Mouse (Mus musculus): ENCODE data around the gene Gm42688. TPM values are rescaled to one million over a fixed set of nuclear protein-coding genes. Genes with fewer than 3 reads are reported as not detected.
"Not testable (repeated sequence)": the region's sequence is repeated elsewhere in the genome, so short reads cannot be mapped to it uniquely, and the experiment has no call there.

Gm42688 gene
- polyA plus RNA-seq, 1 experiment from 2014 or later = 1.9 TPM

- Histone ChIP-seq H3K36me3 (replicated peaks) (peaks cover 17% of the 10 kb centered on the region), H3K4me1 (peaks cover 77% of the 10 kb centered on the region), H3K9me3 (no peaks in the 10 kb centered on the region), H3K4me3 (peak overlapping the region; percentile 51), H3K27ac (peak overlapping the region; percentile 80), H3K27me3 (ENCODE audit: poor library complexity, severe bottlenecking) (peaks cover 26% of the 10 kb centered on the region)
- WGBS = 22% methylated on average over 4 of the region's 4 CpGs
- DNase-seq (ENCODE audit: extremely low spot score, low spot score) = no peak
Observed at GRCm38 (mm10) chr6:83141636-83142035, 40.2 kb downstream of the Gm42688 start.

GRCm38 (mm10) chr6:83142211-83142731 lies 40.9 kb downstream of the Gm42688 start:
- H3K4me1 ChIP-seq = peaks cover 77% of the 10 kb centered on the region
- WGBS = 1% methylated on average over 41 of the region's 41 CpGs
- no peaks in the 10 kb centered on the region for H3K9me3 ChIP-seq
- H3K27ac ChIP-seq = peak overlapping the region; percentile 80
- DNase-seq (ENCODE audit: extremely low spot score, low spot score) = no peak
- H3K4me3 ChIP-seq = peak overlapping the region; percentile 51
- H3K27me3 ChIP-seq (ENCODE audit: poor library complexity, severe bottlenecking) = peaks cover 26% of the 10 kb centered on the region
- peaks cover 23% of the 10 kb centered on the region for H3K36me3 ChIP-seq (replicated peaks)

GRCm38 (mm10) chr6:83142886-83143285 lies 41.5 kb downstream of the Gm42688 start:
- H3K27me3 ChIP-seq (ENCODE audit: poor library complexity, severe bottlenecking) = peaks cover 26% of the 10 kb centered on the region
- H3K4me1 ChIP-seq = peaks cover 73% of the 10 kb centered on the region
- H3K9me3 ChIP-seq = no peaks in the 10 kb centered on the region
- H3K4me3 ChIP-seq = 0 out of 2 replicates have a peak overlapping the region, but pooled peaks have one; percentile 51
- 52% methylated on average over 11 of the region's 11 CpGs for WGBS
- H3K27ac ChIP-seq = peak overlapping the region; percentile 80
- peaks cover 29% of the 10 kb centered on the region for H3K36me3 ChIP-seq (replicated peaks)
- DNase-seq (ENCODE audit: extremely low spot score, low spot score) = no peak

DNA sequence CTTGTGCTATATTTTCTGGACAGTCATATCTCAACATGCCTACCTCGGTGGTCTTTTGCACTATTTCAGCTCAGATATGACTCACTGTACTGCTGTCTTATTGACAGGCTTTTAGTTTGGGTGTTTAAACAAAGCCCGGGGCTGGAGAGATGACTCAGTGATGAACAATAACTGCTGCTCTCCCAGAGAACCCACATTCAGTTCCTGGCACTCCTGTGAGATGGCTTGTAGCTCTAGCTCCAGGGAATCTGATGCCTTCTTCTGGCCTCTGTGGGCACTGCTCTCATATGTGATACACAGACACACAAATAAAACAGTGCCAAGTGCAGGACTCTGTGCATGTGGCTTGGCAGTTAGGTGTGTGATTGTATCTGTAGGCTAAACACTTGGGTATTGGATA lies 43.8 kb downstream of the Gm42688 start:
- no peak for DNase-seq (ENCODE audit: extremely low spot score, low spot score)
- Histone ChIP-seq H3K27me3 (ENCODE audit: poor library complexity, severe bottlenecking) (peaks cover 26% of the 10 kb centered on the region), H3K4me1 (peaks cover 50% of the 10 kb centered on the region), H3K27ac (no peak overlapping the region), H3K4me3 (no peak overlapping the region), H3K9me3 (no peaks in the 10 kb centered on the region), H3K36me3 (replicated peaks) (peaks cover 44% of the 10 kb centered on the region)
- 86% methylated on average over 2 of the region's 2 CpGs for WGBS

DNA sequence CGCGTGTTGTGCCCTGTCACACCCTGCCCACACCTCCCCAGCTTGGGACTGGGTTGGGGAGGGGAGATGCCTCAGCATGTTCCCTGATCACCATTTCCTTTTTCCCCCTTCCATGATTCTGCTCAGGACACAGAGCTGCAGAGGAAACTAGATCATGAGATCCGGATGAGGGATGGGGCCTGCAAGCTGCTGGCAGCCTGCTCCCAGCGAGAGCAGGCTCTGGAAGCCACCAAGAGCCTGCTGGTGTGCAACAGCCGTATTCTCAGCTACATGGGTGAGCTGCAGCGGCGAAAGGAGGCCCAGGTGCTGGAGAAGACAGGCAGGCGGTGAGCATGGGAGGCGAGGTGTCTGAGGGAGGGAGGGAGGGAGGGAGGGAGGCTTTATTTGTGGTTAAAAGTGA lies 44.4 kb downstream of the Gm42688 start:
- DNase-seq (ENCODE audit: extremely low spot score, low spot score) = no peak
- Histone ChIP-seq H3K36me3 (replicated peaks) (peaks cover 50% of the 10 kb centered on the region), H3K27me3 (ENCODE audit: poor library complexity, severe bottlenecking) (peaks cover 24% of the 10 kb centered on the region), H3K27ac (peak overlapping the region; percentile 44; the same call in 1 of the 2 replicates), H3K4me3 (no peak overlapping the region), H3K9me3 (no peaks in the 10 kb centered on the region), H3K4me1 (peaks cover 51% of the 10 kb centered on the region)
- WGBS = 74% methylated on average over 9 of the region's 9 CpGs

- Histone ChIP-seq H3K27me3 (ENCODE audit: poor library complexity, severe bottlenecking) (peaks cover 9% of the 10 kb centered on the region), H3K9me3 (no peaks in the 10 kb centered on the region), H3K36me3 (replicated peaks) (peaks cover 64% of the 10 kb centered on the region), H3K27ac (0 out of 2 replicates have a peak overlapping the region, but pooled peaks have one; percentile 11), H3K4me1 (peaks cover 51% of the 10 kb centered on the region), H3K4me3 (no peak overlapping the region)
- no peak for DNase-seq (ENCODE audit: extremely low spot score, low spot score)
- 66% methylated on average over 7 of the region's 7 CpGs for whole genome bisulfite sequencing
Observed at GRCm38 (mm10) chr6:83147280-83147679, 45.9 kb downstream of the Gm42688 start.

DNA sequence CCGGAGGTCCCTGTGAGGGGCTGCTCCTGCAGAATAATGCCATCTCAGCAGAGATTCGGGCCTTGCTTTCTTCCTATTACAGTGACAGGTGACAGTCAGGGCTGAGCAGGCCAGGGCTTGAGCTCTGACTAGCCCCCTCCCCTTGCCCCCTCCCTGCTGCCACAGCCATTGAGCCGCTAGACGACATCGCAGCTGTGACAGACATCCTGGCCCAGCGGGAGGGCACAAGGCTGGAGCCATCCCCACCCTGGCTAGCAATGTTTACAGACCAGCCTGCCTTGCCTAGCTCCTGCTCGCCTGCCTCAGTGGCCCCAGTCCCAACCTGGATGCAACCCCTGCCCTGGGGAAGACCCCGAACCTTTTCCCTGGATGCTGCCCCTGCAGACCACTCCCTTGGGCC lies 50.3 kb downstream of the Gm42688 start:
- H3K36me3 ChIP-seq (replicated peaks) = peaks cover 77% of the 10 kb centered on the region
- H3K27me3 ChIP-seq (ENCODE audit: poor library complexity, severe bottlenecking) = peaks cover 9% of the 10 kb centered on the region; the same call in 1 of the 2 replicates
- 31% methylated on average over 8 of the region's 8 CpGs for WGBS
- no peak overlapping the region for H3K4me3 ChIP-seq
- no peaks in the 10 kb centered on the region for H3K9me3 ChIP-seq
- no peak for DNase-seq (ENCODE audit: extremely low spot score, low spot score)
- peaks cover 54% of the 10 kb centered on the region for H3K4me1 ChIP-seq
- H3K27ac ChIP-seq = no peak overlapping the region

GRCm38 (mm10) chr6:83153038-83153437 lies 51.6 kb downstream of the Gm42688 start:
- 88% methylated on average over 12 of the region's 12 CpGs for WGBS
- Histone ChIP-seq H3K9me3 (no peaks in the 10 kb centered on the region), H3K4me3 (no peak overlapping the region), H3K27me3 (ENCODE audit: poor library complexity, severe bottlenecking) (peaks cover 9% of the 10 kb centered on the region; the same call in 1 of the 2 replicates), H3K27ac (no peak overlapping the region), H3K36me3 (replicated peaks) (peaks cover 63% of the 10 kb centered on the region), H3K4me1 (peaks cover 47% of the 10 kb centered on the region)
- DNase-seq (ENCODE audit: extremely low spot score, low spot score) = no peak

DNA sequence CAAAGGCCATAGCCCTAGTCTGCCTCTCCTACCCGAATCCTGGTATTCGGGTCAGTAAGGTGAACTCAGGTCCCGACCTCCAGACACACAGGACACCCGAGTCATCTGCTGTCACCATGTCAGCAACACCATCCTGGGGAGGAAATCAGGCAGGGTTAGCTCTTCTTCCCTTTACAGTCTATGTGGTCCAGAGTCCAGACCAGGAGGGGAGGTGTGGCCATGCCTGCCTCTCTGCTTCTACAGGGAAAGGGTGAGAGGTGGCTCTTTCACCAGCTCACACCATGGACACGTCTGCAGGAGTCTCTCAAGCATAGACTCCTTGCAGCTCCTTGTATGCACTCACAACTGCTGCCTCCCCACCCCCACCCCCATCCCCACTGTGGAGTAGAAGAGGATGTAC lies 52.1 kb downstream of the Gm42688 start:
- Histone ChIP-seq H3K27ac (no peak overlapping the region), H3K36me3 (replicated peaks) (peaks cover 59% of the 10 kb centered on the region), H3K4me3 (no peak overlapping the region), H3K4me1 (peaks cover 47% of the 10 kb centered on the region), H3K27me3 (ENCODE audit: poor library complexity, severe bottlenecking) (peaks cover 9% of the 10 kb centered on the region; the same call in 1 of the 2 replicates), H3K9me3 (no peaks in the 10 kb centered on the region)
- DNase-seq (ENCODE audit: extremely low spot score, low spot score) = no peak
- 79% methylated on average over 5 of the region's 5 CpGs for WGBS

GRCm38 (mm10) chr6:83155552-83156238 lies 54.3 kb downstream of the Gm42688 start:
- DNase-seq (ENCODE audit: extremely low spot score, low spot score) = no peak
- H3K27me3 ChIP-seq (ENCODE audit: poor library complexity, severe bottlenecking) = peaks cover 20% of the 10 kb centered on the region
- H3K4me1 ChIP-seq = peaks cover 44% of the 10 kb centered on the region
- H3K4me3 ChIP-seq = peak overlapping the region; percentile 68
- peaks cover 37% of the 10 kb centered on the region for H3K36me3 ChIP-seq (replicated peaks)
- peak overlapping the region; percentile 83 for H3K27ac ChIP-seq
- 9% methylated on average over 23 of the region's 23 CpGs for WGBS
- no peaks in the 10 kb centered on the region for H3K9me3 ChIP-seq

DNA sequence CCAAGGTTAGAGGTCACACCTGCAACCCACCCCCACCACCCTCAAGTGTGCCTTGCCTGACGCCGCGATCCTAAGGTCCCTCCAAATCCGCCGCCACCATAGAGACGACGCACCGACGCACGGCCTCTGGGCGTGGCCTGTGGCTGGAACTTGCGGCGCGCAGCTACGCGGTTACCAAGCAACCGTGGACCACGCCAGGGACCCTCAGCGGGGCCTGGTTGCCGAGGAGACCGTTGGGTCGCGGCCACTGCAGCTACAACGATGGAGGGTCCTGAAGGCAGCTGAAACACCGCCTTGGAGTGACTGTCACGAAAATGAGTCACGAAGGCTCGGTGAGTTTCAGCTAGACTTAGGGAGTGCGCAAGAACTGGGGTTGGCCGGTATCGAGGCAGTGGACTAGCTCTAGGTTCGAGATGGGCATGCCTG lies 54.9 kb downstream of the Gm42688 start, which contains the start of the genes Wdr54 and 1700003E16Rik:
Gene Wdr54 (minus strand): TSS at position 139 of the 426 bp plus-strand sequence.
Gene 1700003E16Rik (plus strand): TSS at position 146 of the 426 bp plus-strand sequence.
- Histone ChIP-seq H3K27me3 (ENCODE audit: poor library complexity, severe bottlenecking) (peaks cover 26% of the 10 kb centered on the region), H3K4me3 (peak within 1 kb of the TSS; percentile 68), H3K36me3 (replicated peaks) (peaks cover 31% of the 10 kb centered on the region), H3K27ac (peak within 1 kb of the TSS; percentile 83), H3K4me1 (peaks cover 43% of the 10 kb centered on the region), H3K9me3 (no peaks in the 10 kb centered on the region)
- 1% methylated on average over 32 of the region's 32 CpGs for WGBS
- peak; percentile 91 for DNase-seq (ENCODE audit: extremely low spot score, low spot score)

GRCm38 (mm10) chr6:83159456-83159855 lies 58.0 kb downstream of the Gm42688 start:
- H3K36me3 ChIP-seq (replicated peaks); H3K27ac ChIP-seq; H3K9me3 ChIP-seq; H3K4me3 ChIP-seq; DNase-seq (ENCODE audit: extremely low spot score, low spot score): not testable (repeated sequence)
- Histone ChIP-seq H3K27me3 (ENCODE audit: poor library complexity, severe bottlenecking) (peaks cover 47% of the 10 kb centered on the region), H3K4me1 (peaks cover 45% of the 10 kb centered on the region)
- WGBS = 39% methylated on average over 3 of the region's 3 CpGs
